Mouse (Mus musculus) bone marrow, adult 2 months (tissue): ENCODE results near the gene Slc5a6.

Experiments used
- CTCF ChIP-seq: fragments of 200-500 bp; IDR thresholded peaks from 2 replicates; pipeline ENCODE4 v1.5.1; 2011; ENCODE audit warnings: low read length, control low read depth; ENCODE audit not compliant: control insufficient read depth, insufficient read depth
- POLR2A ChIP-seq: fragments of 200-500 bp; IDR thresholded peaks from 2 replicates; pipeline ENCODE4 v1.6.1; 2011; ENCODE audit warnings: low read depth, mild to moderate bottlenecking, control low read depth, low read length, borderline replicate concordance; ENCODE audit not compliant: control insufficient read depth

GRCm38 (mm10) chr5:31012737-31013136, 36.0 kb downstream of the Slc5a6 start:
- TF ChIP-seq POLR2A = no peak
- TF ChIP-seq CTCF = no peak
